Comparison of ENCODE assay signal across 7 mouse cellular contexts in genomic region chr14:49171867-49172581, GRCm38 (mm10). TPM values are rescaled to one million over a fixed set of nuclear protein-coding genes. Genes with fewer than 3 reads are reported as not detected.
DNase-seq lines count a peak whose midpoint lies in the region; ATAC-seq lines count a peak whose summit lies in the region.

Naa30 (plus strand) TSS chr14:49172226.

- no peaks in the 10 kb centered on the region for H3K9me3 ChIP-seq in intestine, embryonic 16.5 days (ENCODE audit: control insufficient read depth, low read length)
- H3K9me3 ChIP-seq in midbrain, embryonic 11.5 days (ENCODE audit: control insufficient read depth, low read length): no peaks in the 10 kb centered on the region

- WGBS in intestine, embryonic 16.5 days: under 1% methylated on average over 55 of the region's 86 CpGs
- under 1% methylated on average over 59 of the region's 86 CpGs for WGBS in midbrain, embryonic 11.5 days

- H3K4me3 ChIP-seq in intestine, embryonic 16.5 days (ENCODE audit: low read length): peak within 1 kb of the TSS; percentile 99
- H3K4me3 ChIP-seq in midbrain, embryonic 11.5 days (ENCODE audit: low read depth, low read length): peak within 1 kb of the TSS; percentile 97

- H3K4me2 ChIP-seq in intestine, embryonic 16.5 days (ENCODE audit: low read depth, low read length): peak within 1 kb of the TSS; percentile 85
- H3K4me2 ChIP-seq in midbrain, embryonic 11.5 days: peak within 1 kb of the TSS; percentile 83

- DNase-seq in adrenal gland, adult 2 months: peak; percentile 99
- peak; percentile 88 for DNase-seq in embryo, embryonic 11.5 days (ENCODE audit: low read depth, low spot score)
- peak; percentile 92 to 94 for DNase-seq in gastrocnemius, postnatal 36 days
- DNase-seq in left cerebral cortex, postnatal 36 days (ENCODE audit: low spot score in 2 of 2): peak; percentile 94 to 95
- peak; percentile 99 for DNase-seq in midbrain, embryonic 11.5 days (ENCODE audit: low spot score, missing footprints)
- DNase-seq in skeletal muscle tissue, adult 2 months (ENCODE audit: low read depth, low spot score): peak; percentile 90

- H3K36me3 ChIP-seq in intestine, embryonic 16.5 days (ENCODE audit: control insufficient read depth, insufficient read depth, low read length): no peaks in the 10 kb centered on the region
- no peaks in the 10 kb centered on the region for H3K36me3 ChIP-seq in midbrain, embryonic 11.5 days (ENCODE audit: control insufficient read depth, insufficient read depth, low read length)

- H3K9ac ChIP-seq in intestine, embryonic 16.5 days (ENCODE audit: low read depth, low read length): peak within 1 kb of the TSS; percentile 97
- peak within 1 kb of the TSS; percentile 97 for H3K9ac ChIP-seq in midbrain, embryonic 11.5 days (ENCODE audit: low read length)

- H3K27ac ChIP-seq in intestine, embryonic 16.5 days (ENCODE audit: low read length): peak within 1 kb of the TSS; percentile 87
- H3K27ac ChIP-seq in midbrain, embryonic 11.5 days (ENCODE audit: low read depth, low read length): peak within 1 kb of the TSS; percentile 78

- intact Hi-C loops in gastrocnemius, postnatal 36 days (cut with DNase I): no loop called here
- intact Hi-C loops in left cerebral cortex, postnatal 36 days (cut with DNase I): loop anchor here (5.0 kb wide), 1 partner anchor 105 kb away; the partner anchor contains the start of genes Ap5m1 and Exoc5

- ATAC-seq in intestine, embryonic 16.5 days: peak; percentile 93
- peak; percentile 94 for ATAC-seq in midbrain, embryonic 11.5 days (ENCODE audit: low FRiP score)

- H3K27me3 ChIP-seq in intestine, embryonic 16.5 days (replicated peaks; ENCODE audit: control insufficient read depth, insufficient read depth, low read length): no peaks in the 10 kb centered on the region
- H3K27me3 ChIP-seq in midbrain, embryonic 11.5 days (ENCODE audit: control insufficient read depth, insufficient read depth, low read length): no peaks in the 10 kb centered on the region

- H3K4me1 ChIP-seq in intestine, embryonic 16.5 days (ENCODE audit: control insufficient read depth, insufficient read depth, low read length): peaks cover 18% of the 10 kb centered on the region
- H3K4me1 ChIP-seq in midbrain, embryonic 11.5 days (ENCODE audit: control insufficient read depth, insufficient read depth, low read length): peaks cover 25% of the 10 kb centered on the region

RNA-seq across cellular contexts. Expression of gene Naa30, which starts in this region (rescaled TPM):
- total RNA-seq in adrenal gland, adult 2 months (2021): 10 to 100 TPM; 27.0 to 31.2 TPM
- polyA plus RNA-seq in adrenal gland, adult 2 months (2012; rRNA removed): 4.3 and 4.4 TPM in 2 replicates
- total RNA-seq in gastrocnemius, postnatal 36 days (2021): 10 to 100 TPM; 15.1 to 21.0 TPM
- polyA plus RNA-seq in intestine, embryonic 16.5 days (2015; fragmentation: Nextera tagmentation; extraction: Ambion mirVana): 6.8 and 7.6 TPM in 2 replicates
- total RNA-seq in left cerebral cortex, postnatal 36 days (2021): 10 to 100 TPM; 31.5 to 39.0 TPM
- polyA plus RNA-seq in midbrain, embryonic 11.5 days (2014; fragmentation: Nextera tagmentation; extraction: Ambion mirVana): 18.1 and 19.4 TPM in 2 replicates

Comparison
In these comparisons a context has a peak if more than half of its experiments do, and no peak if none do; other contexts are left out.
1. Peak in every context shown above with its lines: DNase-seq, ATAC-seq, H3K4me3 ChIP-seq and H3K27ac ChIP-seq.